Mouse (Mus musculus) midbrain, embryonic 16.5 days (tissue): Measurements from ENCODE around the gene 1700006A11Rik. TPM values are rescaled to one million over a fixed set of nuclear protein-coding genes. Genes with fewer than 3 reads are reported as not detected.
"Not testable (repeated sequence)": the region's sequence is repeated elsewhere in the genome, so short reads cannot be mapped to it uniquely, and the experiment has no call there.

Source experiments
- ATAC-seq: fragments of 200-750 bp; cut with Nextera tagmentation; 2 replicates; pipeline ENCODE4 v1.8.0; 2017; ENCODE audit warnings: moderate TSS enrichment
- H3K27ac ChIP-seq: fragments of 300-500 bp; sonication (generic); 2 replicates; pipeline ENCODE4 v1.5.1; 2014; ENCODE audit warnings: mild to moderate bottlenecking, low read length, mixed read lengths
- H3K27me3 ChIP-seq: fragments of 300-500 bp; sonication (generic); 2 replicates; pipeline ENCODE4 v1.6.1; 2014; ENCODE audit warnings: low read depth, low read length, mixed read lengths; ENCODE audit not compliant: control insufficient read depth, insufficient read depth
- H3K36me3 ChIP-seq: fragments of 300-500 bp; sonication (generic); 2 replicates; pipeline ENCODE4 v1.6.1; 2014; ENCODE audit warnings: mild to moderate bottlenecking, low read length, moderate library complexity, mixed read lengths; ENCODE audit not compliant: control insufficient read depth, insufficient read depth
- H3K4me1 ChIP-seq: fragments of 300-500 bp; sonication (generic); 2 replicates; pipeline ENCODE4 v1.6.1; 2014; ENCODE audit warnings: mild to moderate bottlenecking, low read length, mixed read lengths; ENCODE audit not compliant: control insufficient read depth, insufficient read depth
- H3K4me2 ChIP-seq: fragments of 300-500 bp; sonication (generic); 2 replicates; pipeline ENCODE4 v1.6.1; 2014; ENCODE audit warnings: mild to moderate bottlenecking, low read length, mixed read lengths
- H3K4me3 ChIP-seq: fragments of 300-500 bp; sonication (generic); 2 replicates; pipeline ENCODE4 v1.5.1; 2014; ENCODE audit warnings: low read depth, mild to moderate bottlenecking, low read length, moderate library complexity, mixed read lengths
- H3K9ac ChIP-seq: fragments of 300-500 bp; sonication (generic); 2 replicates; pipeline ENCODE4 v1.6.1; 2014; ENCODE audit warnings: low read depth, low read length, mixed read lengths
- H3K9me3 ChIP-seq: fragments of 300-500 bp; sonication (generic); replicated peaks from 2 replicates; pipeline ENCODE4 v1.6.1; 2014; ENCODE audit warnings: mild to moderate bottlenecking, low read length, mixed read lengths; ENCODE audit not compliant: control insufficient read depth, poor library complexity, severe bottlenecking
- WGBS: fragments of 180-500 bp; shearing (Covaris S2); extraction: QIAGEN DNeasy Blood & Tissue Kit; methylation state at CpG from one replicate; pipeline ENCODE4 v1.1.7; 2014; 5-methylcytosine and 5-hydroxymethylcytosine counted together
- polyA plus RNA-seq: library from polyadenylated mRNA; unstranded; fragments of >200 nt; fragmentation: Nextera tagmentation; extraction: Ambion mirVana; gene quantifications from 2 replicates; pipeline ENCODE4 v1.2.1, GENCODE M21; 2015

Gene 1700006A11Rik
- polyA plus RNA-seq: not detected in 2 replicates

DNA sequence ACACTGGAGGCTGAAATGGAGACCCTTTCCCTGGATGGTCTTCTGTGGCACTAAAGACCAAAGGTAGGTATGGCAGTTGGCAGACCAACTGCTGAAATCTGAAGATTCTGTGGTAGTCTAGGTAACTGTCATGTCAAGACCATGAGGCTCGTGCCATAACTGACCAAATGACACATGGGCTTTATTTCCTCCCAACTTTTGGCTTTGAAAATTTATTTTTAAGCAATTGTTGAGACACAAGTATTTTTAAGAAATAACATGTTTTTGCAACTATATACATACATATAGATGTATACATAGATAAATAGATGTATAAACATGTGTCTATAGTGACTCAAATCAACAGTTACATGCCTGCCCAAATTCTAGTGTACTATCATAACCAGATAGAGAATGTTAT lies at the start of gene 1700006A11Rik:
1700006A11Rik (minus strand) TSS at position 101 of the 400 bp plus-strand sequence.
- 88% methylated on average over 1 of the region's 1 CpGs for WGBS
- no peak for ATAC-seq
- H3K27me3 ChIP-seq: no peaks in the 10 kb centered on the region
- H3K27ac ChIP-seq: no peak within 1 kb of the TSS
- no peaks in the 10 kb centered on the region for H3K9me3 ChIP-seq
- H3K4me1 ChIP-seq: no peaks in the 10 kb centered on the region
- H3K36me3 ChIP-seq: no peaks in the 10 kb centered on the region
- H3K4me2 ChIP-seq: no peak within 1 kb of the TSS
- no peak within 1 kb of the TSS for H3K4me3 ChIP-seq
- no peak within 1 kb of the TSS for H3K9ac ChIP-seq

DNA sequence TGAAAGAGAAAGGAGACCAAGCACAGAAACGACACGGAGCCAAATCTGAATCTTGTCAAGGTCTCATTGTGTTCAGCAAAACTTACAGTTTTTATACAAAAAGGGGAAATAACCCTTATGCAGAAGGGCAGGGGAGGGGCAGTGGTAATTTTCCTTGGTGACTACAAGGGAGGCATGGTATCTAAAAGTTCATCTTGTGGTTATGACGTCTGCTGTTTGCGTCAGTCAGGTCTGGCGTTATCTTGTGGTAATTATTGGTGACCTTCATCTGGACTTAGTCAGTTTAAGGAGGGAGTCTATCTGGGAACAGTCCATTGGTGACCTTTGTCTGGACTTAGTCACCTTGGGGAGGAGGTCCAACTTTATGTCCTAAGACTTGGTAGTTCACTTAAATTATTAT lies 48.5 kb upstream of the 1700006A11Rik start:
- H3K27ac ChIP-seq, H3K4me2 ChIP-seq, ATAC-seq, H3K36me3 ChIP-seq, H3K9me3 ChIP-seq, H3K4me1 ChIP-seq, H3K9ac ChIP-seq, H3K4me3 ChIP-seq, H3K27me3 ChIP-seq: not testable (repeated sequence)
- 95% methylated on average over 5 of the region's 5 CpGs for WGBS

DNA sequence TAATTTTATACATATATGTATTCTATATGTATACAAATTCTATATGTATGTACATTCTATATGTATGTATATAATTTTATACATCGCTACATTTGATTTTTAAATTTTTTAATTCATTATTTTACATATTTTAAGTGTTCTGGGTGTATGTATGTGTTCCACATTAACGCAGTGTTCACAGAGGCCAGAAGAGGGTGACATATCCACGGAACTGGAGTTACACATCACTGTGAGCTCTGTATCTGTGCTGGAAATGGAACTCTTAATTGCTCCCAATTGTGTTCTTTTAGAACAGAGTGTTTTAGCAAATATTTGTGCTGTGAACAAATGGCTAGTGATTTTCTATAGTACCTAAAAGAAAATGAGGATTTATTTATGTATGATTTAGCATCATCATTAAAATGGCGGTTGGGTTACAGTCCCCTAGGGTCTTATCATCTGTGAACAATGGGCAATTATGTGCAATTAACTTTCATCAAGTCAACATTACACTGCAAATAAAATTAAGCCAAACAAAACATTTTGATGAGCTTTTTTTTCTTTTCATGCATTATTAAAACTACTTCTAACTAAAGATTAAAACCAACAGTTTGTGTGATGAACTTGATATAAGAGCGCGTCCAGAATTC lies 40.4 kb upstream of the 1700006A11Rik start:
- Histone ChIP-seq H3K4me1 (no peaks in the 10 kb centered on the region), H3K27ac (no peak overlapping the region), H3K27me3 (no peaks in the 10 kb centered on the region), H3K4me3 (no peak overlapping the region), H3K36me3 (no peaks in the 10 kb centered on the region), H3K4me2 (no peak overlapping the region), H3K9ac (no peak overlapping the region), H3K9me3 (no peaks in the 10 kb centered on the region)
- ATAC-seq: no peak
- 88% methylated on average over 6 of the region's 6 CpGs for WGBS

DNA sequence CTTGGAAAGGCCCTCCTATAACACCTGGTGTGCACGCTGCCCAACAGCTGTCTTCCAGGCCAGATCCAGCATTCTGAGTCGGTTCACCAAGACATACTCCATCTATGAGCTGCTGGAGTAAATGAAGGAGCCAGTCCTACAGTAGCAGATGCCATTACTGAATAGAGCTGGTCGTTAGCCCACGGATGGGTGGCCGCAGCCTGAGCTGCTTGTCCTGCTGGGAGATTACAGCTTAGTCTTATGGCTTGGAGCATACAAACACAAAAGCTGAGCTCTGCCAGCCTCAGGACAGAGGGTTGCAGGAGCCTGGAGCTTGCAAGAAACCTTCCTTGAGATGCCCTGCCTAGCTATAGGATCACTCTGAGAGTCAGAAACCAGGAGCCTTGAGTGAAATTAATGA lies 33.6 kb downstream of the 1700006A11Rik start:
- no peak overlapping the region for H3K4me3 ChIP-seq
- no peaks in the 10 kb centered on the region for H3K4me1 ChIP-seq
- H3K36me3 ChIP-seq: no peaks in the 10 kb centered on the region
- H3K4me2 ChIP-seq: no peak overlapping the region
- no peaks in the 10 kb centered on the region for H3K27me3 ChIP-seq
- H3K9me3 ChIP-seq: no peaks in the 10 kb centered on the region
- no peak overlapping the region for H3K27ac ChIP-seq
- WGBS: 49% methylated on average over 5 of the region's 5 CpGs
- no peak for ATAC-seq
- no peak overlapping the region for H3K9ac ChIP-seq

DNA sequence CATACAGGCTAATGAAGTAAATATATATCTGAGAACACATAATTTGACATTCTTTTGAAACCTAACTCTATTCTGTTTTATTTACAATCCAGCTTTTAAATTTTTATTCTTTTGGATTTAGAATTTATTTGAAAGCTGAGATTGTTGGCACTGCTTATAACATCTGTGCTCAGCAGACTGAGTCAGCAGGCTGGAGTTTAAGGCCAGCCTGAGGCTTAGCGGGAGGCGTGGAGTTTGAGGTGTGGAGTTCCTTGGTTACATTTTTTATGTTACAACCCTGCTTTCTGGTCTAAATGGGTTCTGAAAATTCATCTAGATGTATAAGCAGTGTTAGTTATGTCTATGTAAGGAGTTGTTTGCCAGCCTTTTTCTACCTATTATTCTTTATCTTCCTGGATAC lies 35.7 kb downstream of the 1700006A11Rik start:
- Histone ChIP-seq H3K4me3 (no peak overlapping the region), H3K27ac (no peak overlapping the region), H3K9me3 (no peaks in the 10 kb centered on the region), H3K9ac (no peak overlapping the region), H3K4me2 (no peak overlapping the region), H3K4me1 (no peaks in the 10 kb centered on the region), H3K27me3 (no peaks in the 10 kb centered on the region), H3K36me3 (no peaks in the 10 kb centered on the region)
- no peak for ATAC-seq
- WGBS: 89% methylated on average over 2 of the region's 2 CpGs

DNA sequence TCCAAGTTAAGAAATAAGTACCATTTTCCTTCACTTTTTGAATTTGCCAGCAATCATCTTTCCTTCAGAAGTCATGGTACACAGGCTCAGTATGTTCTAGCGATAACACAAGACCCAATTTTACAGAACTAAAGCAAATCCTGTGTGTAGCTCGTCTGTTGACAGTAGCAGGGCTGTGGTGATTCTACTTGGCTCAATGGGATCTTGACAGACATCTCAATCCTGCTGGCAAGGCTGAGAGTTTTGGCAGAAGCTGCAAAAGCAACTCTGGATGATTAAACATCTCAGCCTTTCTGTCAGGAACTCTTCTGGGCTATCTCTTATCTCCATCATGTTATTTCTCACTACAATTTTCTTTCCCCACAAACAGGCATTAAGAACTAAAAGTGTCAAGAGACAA lies 36.2 kb downstream of the 1700006A11Rik start:
- Histone ChIP-seq H3K9me3 (no peaks in the 10 kb centered on the region), H3K27me3 (no peaks in the 10 kb centered on the region), H3K36me3 (no peaks in the 10 kb centered on the region), H3K9ac (no peak overlapping the region), H3K4me2 (no peak overlapping the region), H3K4me1 (no peaks in the 10 kb centered on the region), H3K27ac (no peak overlapping the region), H3K4me3 (no peak overlapping the region)
- ATAC-seq: no peak
- WGBS: 59% methylated on average over 2 of the region's 2 CpGs

DNA sequence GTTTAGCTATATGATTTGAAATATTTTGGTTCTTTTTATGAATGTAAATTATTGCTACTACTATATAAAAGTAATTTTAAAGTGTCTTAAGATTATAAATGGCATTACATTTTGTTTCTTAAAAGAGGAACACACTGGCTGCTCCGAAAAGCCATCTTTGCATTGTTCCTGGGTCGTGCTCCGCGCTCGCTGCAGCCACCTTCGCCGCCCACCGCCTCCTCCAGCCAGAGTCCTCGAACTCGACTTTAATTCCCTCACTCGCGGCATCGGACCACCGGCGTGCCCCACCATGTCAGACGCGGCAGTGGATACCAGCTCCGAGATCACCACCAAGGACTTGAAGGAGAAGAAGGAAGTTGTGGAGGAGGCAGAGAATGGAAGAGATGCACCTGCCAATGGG lies 40.5 kb downstream of the 1700006A11Rik start:
- H3K36me3 ChIP-seq, H3K27me3 ChIP-seq, H3K9me3 ChIP-seq, H3K4me2 ChIP-seq, H3K9ac ChIP-seq, H3K4me1 ChIP-seq, ATAC-seq, H3K4me3 ChIP-seq, H3K27ac ChIP-seq: not testable (repeated sequence)
- 96% methylated on average over 18 of the region's 18 CpGs for WGBS

DNA sequence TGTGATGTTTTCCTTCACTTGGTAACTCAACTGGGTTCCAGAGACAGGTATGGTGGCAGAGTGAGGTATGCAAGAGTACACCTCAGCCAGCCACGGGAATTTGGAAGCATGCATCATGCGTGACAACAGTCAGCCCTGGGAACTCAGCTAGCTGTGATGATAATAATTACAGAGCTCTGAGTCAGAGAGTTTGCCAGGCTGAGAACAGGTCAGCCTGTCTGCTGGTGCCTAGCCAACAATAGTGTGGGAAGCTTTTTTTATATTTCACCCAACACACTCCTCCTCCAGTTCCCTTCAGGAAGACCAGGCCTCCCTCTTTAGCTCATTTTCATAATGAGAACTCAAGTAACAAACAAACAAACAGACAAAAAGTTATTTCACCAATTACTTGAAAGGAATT lies 53.8 kb downstream of the 1700006A11Rik start:
- Histone ChIP-seq H3K36me3 (no peaks in the 10 kb centered on the region), H3K4me1 (no peaks in the 10 kb centered on the region), H3K4me2 (no peak overlapping the region), H3K9me3 (no peaks in the 10 kb centered on the region), H3K4me3 (no peak overlapping the region), H3K27me3 (no peaks in the 10 kb centered on the region), H3K27ac (no peak overlapping the region), H3K9ac (no peak overlapping the region)
- 93% methylated on average over 2 of the region's 2 CpGs for WGBS
- ATAC-seq: no peak

DNA sequence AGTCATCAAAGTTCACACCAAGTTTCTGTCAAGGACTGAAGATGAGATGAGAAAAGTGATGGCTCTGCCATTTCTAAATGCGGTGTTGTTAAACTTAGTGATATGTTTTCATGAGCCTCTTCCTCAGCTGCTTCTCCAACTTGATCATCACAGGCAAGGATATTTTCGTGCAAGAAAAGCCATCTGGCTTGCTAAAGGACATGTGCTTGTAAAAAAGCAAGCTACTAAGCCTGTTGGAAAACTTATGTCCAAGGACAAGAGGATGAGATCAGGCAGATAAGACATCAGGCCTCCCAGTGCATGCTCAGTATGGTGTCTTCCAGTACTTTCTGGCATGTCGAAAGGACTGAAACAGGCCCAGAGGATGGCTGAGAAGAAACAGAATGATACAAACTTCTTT lies 68.3 kb downstream of the 1700006A11Rik start:
- no peaks in the 10 kb centered on the region for H3K27me3 ChIP-seq
- H3K4me1 ChIP-seq: no peaks in the 10 kb centered on the region
- no peaks in the 10 kb centered on the region for H3K9me3 ChIP-seq
- WGBS: 88% methylated on average over 3 of the region's 3 CpGs
- H3K4me2 ChIP-seq: no peak overlapping the region
- no peak overlapping the region for H3K9ac ChIP-seq
- no peak overlapping the region for H3K27ac ChIP-seq
- no peak overlapping the region for H3K4me3 ChIP-seq
- no peaks in the 10 kb centered on the region for H3K36me3 ChIP-seq
- no peak for ATAC-seq
